23 mouse cellular contexts compared by ENCODE assay signal in the genomic region with DNA sequence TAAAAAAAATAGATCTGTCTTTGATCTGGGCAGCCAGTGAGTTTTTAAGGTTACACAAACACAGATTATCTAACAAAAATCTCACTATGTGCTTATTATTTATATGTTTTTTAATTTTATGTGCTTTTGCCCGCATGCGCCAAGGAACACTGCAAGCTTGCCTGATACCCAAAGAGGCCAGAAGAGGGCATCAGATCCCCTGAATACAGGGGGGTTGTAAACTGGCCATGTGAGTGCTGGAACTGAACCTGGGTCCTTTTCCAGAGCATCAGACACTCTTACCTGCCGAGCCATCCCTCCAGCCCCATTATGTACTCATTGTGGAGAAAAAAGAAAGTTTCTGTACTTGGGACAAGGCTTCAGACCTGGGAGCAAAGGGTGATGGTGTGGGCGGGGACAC. TPM values are rescaled to one million over a fixed set of nuclear protein-coding genes. Genes with fewer than 3 reads are reported as not detected.
DNase-seq lines count a peak whose midpoint lies in the region; ATAC-seq and TF ChIP-seq lines count a peak whose summit lies in the region.
"Had no signal": no experiment of that assay in that cellular context is flagged by ENCODE, and none has a peak within 500 bp of the region (broad histone marks: within the 10 kb centered on the region; RNA-seq: fewer than 3 reads in every experiment).

No protein-coding gene starts in this region.

- TF ChIP-seq CTCF in heart, adult 2 months (IDR thresholded peaks at IDR 0.05): peak; percentile 8; the same call in 1 of the 2 replicates
- peak in 1 of 2 experiments; percentile 14; a peak in 1 of 4 replicates for TF ChIP-seq CTCF in CH12.LX (conservative IDR thresholded peaks at IDR 0.05 in 1 of 2, IDR thresholded peaks at IDR 0.05 in 1 of 2; ENCODE audit: low read depth in 2 of 2, low read length in 2 of 2)

- no peak for ATAC-seq in kidney, embryonic 16.5 days (ENCODE audit: low FRiP score, low TSS enrichment)
- ATAC-seq: CD4-positive, CD25-positive, alpha-beta regulatory T cell, adult 4 months; forebrain, embryonic 16.5 days; hindbrain, postnatal 0 days; liver, embryonic 12.5 days had no signal

- H3K36me3 ChIP-seq in heart, adult 2 months (ENCODE audit: control insufficient read depth, insufficient read depth, low read length): no peaks in the 10 kb centered on the region
- peaks cover 35% of the 10 kb centered on the region for H3K36me3 ChIP-seq in kidney, embryonic 16.5 days (ENCODE audit: insufficient read depth, low read length)
- H3K36me3 ChIP-seq in CH12.LX (replicated peaks in 1 of 2; ENCODE audit: control insufficient read depth in 1 of 2, insufficient read depth in 1 of 2, low read length in 1 of 2): no peaks in the 10 kb centered on the region
- H3K36me3 ChIP-seq: liver, embryonic 12.5 days; midbrain, embryonic 12.5 days had no signal

- TF ChIP-seq EP300 in heart, adult 2 months (IDR thresholded peaks at IDR 0.05; ENCODE audit: insufficient read depth, low read depth, low read length): no peak
- no peak for TF ChIP-seq EP300 in CH12.LX (IDR thresholded peaks at IDR 0.05; ENCODE audit: low read length)

- intact Hi-C loops in heart, adult 2 months (cut with DNase I): no loop called here

- H3K27ac ChIP-seq in heart, adult 2 months: no peak overlapping the region
- no peak overlapping the region for H3K27ac ChIP-seq in kidney, embryonic 16.5 days (ENCODE audit: low read length)
- no peak overlapping the region for H3K27ac ChIP-seq in CH12.LX (ENCODE audit: insufficient read depth, low read depth)
- H3K27ac ChIP-seq: forebrain, embryonic 10.5 days; hindbrain, embryonic 10.5 days; hindbrain, postnatal 0 days; liver, embryonic 12.5 days; midbrain, embryonic 12.5 days had no signal

- no peak overlapping the region for H3K4me3 ChIP-seq in heart, adult 2 months
- H3K4me3 ChIP-seq in kidney, embryonic 16.5 days (ENCODE audit: low read length): no peak overlapping the region
- no peak overlapping the region for H3K4me3 ChIP-seq in CH12.LX (replicated peaks in 1 of 3; ENCODE audit: low read depth in 2 of 3, low read length in 2 of 3, poor library complexity in 1 of 3)
- H3K4me3 ChIP-seq: forebrain, embryonic 10.5 days; hindbrain, embryonic 10.5 days; liver, embryonic 12.5 days; midbrain, embryonic 12.5 days had no signal

- dilution Hi-C loops in CH12.LX (cut with MboI; ENCODE audit: extremely low pct_ligation_motif_present, extremely low pct_unique_long_range_greater_than_20kb, low sequenced_read_pairs): no loop called here

- H3K27me3 ChIP-seq in heart, adult 2 months (ENCODE audit: control insufficient read depth, insufficient read depth, low read length): no peaks in the 10 kb centered on the region
- H3K27me3 ChIP-seq in kidney, embryonic 16.5 days (ENCODE audit: insufficient read depth, low read length): no peaks in the 10 kb centered on the region
- H3K27me3 ChIP-seq in CH12.LX (replicated peaks): no peaks in the 10 kb centered on the region
- H3K27me3 ChIP-seq: liver, embryonic 12.5 days had no signal

- no peak for DNase-seq in heart, adult 2 months
- DNase-seq in heart, adult 18-20 months: no peak
- peak; percentile 14 for DNase-seq in kidney, adult 9 months
- peak; percentile 15 for DNase-seq in CH12.LX (ENCODE audit: extremely low read depth)
- peak; percentile 41 for DNase-seq in ZHBTc4 (ENCODE audit: low read depth, low spot score)
- DNase-seq in spleen, postnatal 10 days (ENCODE audit: low spot score in 2 of 2): no peak
- DNase-seq in cerebellum, adult 9-10 months: no peak
- DNase-seq: cerebellum, adult 11 months; gastrocnemius, postnatal 25 days; lung, adult 18-20 months; lung, postnatal 14 days; right cerebral cortex, postnatal 14 days; spleen, adult 18-20 months; thymus, postnatal 25 days had no signal

- no peak for TF ChIP-seq RAD21 in CH12.LX (IDR thresholded peaks at IDR 0.05; ENCODE audit: low read depth, low read length)

- TF ChIP-seq POLR2A in heart, adult 2 months (IDR thresholded peaks at IDR 0.05; ENCODE audit: insufficient read depth, low read depth, low read length): no peak
- TF ChIP-seq POLR2A in CH12.LX (IDR thresholded peaks at IDR 0.05; ENCODE audit: low read depth, low read length): no peak

- H3K9me3 ChIP-seq in kidney, embryonic 16.5 days (ENCODE audit: low read length): peaks cover 20% of the 10 kb centered on the region
- H3K9me3 ChIP-seq in CH12.LX (replicated peaks; ENCODE audit: low read length): no peaks in the 10 kb centered on the region
- H3K9me3 ChIP-seq: liver, embryonic 12.5 days; midbrain, embryonic 12.5 days had no signal

- no peaks in the 10 kb centered on the region; the same call in 1 of the 2 replicates for H3K4me1 ChIP-seq in heart, adult 2 months (ENCODE audit: control insufficient read depth, insufficient read depth, low read length)
- peaks cover 12% of the 10 kb centered on the region; the same call in 1 of the 2 replicates for H3K4me1 ChIP-seq in kidney, embryonic 16.5 days (ENCODE audit: insufficient read depth, low read length)
- peaks cover 0 to 18% of the 10 kb centered on the region in 2 experiments; a peak in 2 of 4 replicates for H3K4me1 ChIP-seq in CH12.LX (ENCODE audit: control insufficient read depth in 1 of 2, insufficient read depth in 2 of 2)
- H3K4me1 ChIP-seq: liver, embryonic 12.5 days had no signal

- 95% methylated on average over 4 of the region's 4 CpGs for WGBS in heart, adult 2 months
- WGBS in kidney, embryonic 16.5 days: 86% methylated on average over 4 of the region's 4 CpGs

- in situ Hi-C loops in CH12.LX (cut with MboI; ENCODE audit: low pct_ligation_motif_present, low pct_unique_long_range_greater_than_20kb, low sequenced_read_pairs): no loop called here

- no peaks in the 10 kb centered on the region for H3K79me2 ChIP-seq in heart, adult 2 months (replicated peaks; ENCODE audit: control insufficient read depth, insufficient read depth, low read length)
- H3K79me2 ChIP-seq in CH12.LX (replicated peaks; ENCODE audit: control insufficient read depth, extremely low read depth, insufficient read depth, poor library complexity, severe bottlenecking): no peaks in the 10 kb centered on the region

- no peak overlapping the region for H3K9ac ChIP-seq in heart, adult 2 months (ENCODE audit: low read depth, low read length)
- H3K9ac ChIP-seq in kidney, embryonic 16.5 days (replicated peaks; ENCODE audit: low read length): no peak overlapping the region
- no peak overlapping the region for H3K9ac ChIP-seq in CH12.LX (ENCODE audit: insufficient read depth, low read depth)
- H3K9ac ChIP-seq: liver, embryonic 12.5 days; midbrain, embryonic 12.5 days had no signal

- no peak overlapping the region for H3K4me2 ChIP-seq in kidney, embryonic 16.5 days (replicated peaks; ENCODE audit: low read depth, low read length)
- no peak overlapping the region for H3K4me2 ChIP-seq in CH12.LX (ENCODE audit: insufficient read depth, low read depth, poor library complexity, severe bottlenecking)
- H3K4me2 ChIP-seq: liver, embryonic 12.5 days; midbrain, embryonic 12.5 days had no signal

TF ChIP-seq in CH12.LX, 34 proteins besides CTCF, POLR2A, EP300 and RAD21:
- TF ChIP-seq TBP (conservative IDR thresholded peaks at IDR 0.05; ENCODE audit: low read depth, low read length) (no peak), MYC (IDR thresholded peaks at IDR 0.05; ENCODE audit: low read depth, low read length) (no peak), E2F4 (IDR thresholded peaks at IDR 0.05; ENCODE audit: insufficient replicate concordance, low read depth, low read length) (no peak), JUN (IDR thresholded peaks at IDR 0.05; ENCODE audit: insufficient read depth, low read depth, low read length) (no peak), CHD2 (IDR thresholded peaks at IDR 0.05; ENCODE audit: low read length) (no peak), KAT2A (IDR thresholded peaks at IDR 0.05; ENCODE audit: insufficient replicate concordance, low read length) (no peak), ETS1 (conservative IDR thresholded peaks at IDR 0.05; ENCODE audit: low read depth, low read length) (no peak), NELFE (IDR thresholded peaks at IDR 0.05; ENCODE audit: low read depth, low read length) (no peak), IRF4 (IDR thresholded peaks at IDR 0.05; ENCODE audit: low read depth, low read length) (no peak), MAZ (IDR thresholded peaks at IDR 0.05; ENCODE audit: low read depth, low read length) (no peak)
TF ChIP-seq in CH12.LX: peak in this region for 0.

RNA-seq across cellular contexts. Expression of a gene that starts 8.3 kb away (rescaled TPM):
- 1 to 10 TPM; 3.5 to 6.7 TPM for total RNA-seq in heart, adult 2 months (2021)
- 5.3 and 6.2 TPM in 2 replicates for polyA plus RNA-seq in heart, adult 2 months (2012; rRNA removed)
- 1 to 10 TPM; 1.5 to 1.6 TPM for total RNA-seq in heart, adult 18-20 months (2021)
- polyA plus RNA-seq in kidney, embryonic 16.5 days (2015; fragmentation: Nextera tagmentation; extraction: Ambion mirVana): 15.1 and 15.6 TPM in 2 replicates
- total RNA-seq in CH12.LX (2012; rRNA removed) (0.04 TPM in 1 of 2 replicates, not detected in the other), CH12.LX (2014; rRNA removed) (0.04 and 0.09 TPM in 2 replicates)
- 0.07 and 0.09 TPM in 2 replicates for polyA plus RNA-seq in CH12.LX (2012; ENCODE audit: insufficient read length, low read depth)
- total RNA-seq: megakaryocyte, adult 5-6 weeks had no signal
- polyA plus RNA-seq: CD4-positive, CD25-positive, alpha-beta regulatory T cell, adult 4 months had no signal

Comparison
In these comparisons a context has a peak if more than half of its experiments do, and no peak if none do; other contexts are left out.
1. DNase-seq: peak in kidney, adult 9 months (single experiment), CH12.LX (single experiment) and ZHBTc4 (single experiment); none in heart, adult 2 months (0 of 2), heart, adult 18-20 months (0 of 2), spleen, postnatal 10 days (0 of 2) and cerebellum, adult 9-10 months (single experiment).